Mouse (Mus musculus) CH12.LX (cell line): ENCODE measurements around the gene Cep63.

Experiments used
- CHD1 ChIP-seq: IDR thresholded peaks from 2 replicates; pipeline ENCODE4 v1.6.1; 2012; ENCODE audit warnings: low read depth, low read length, improper control_type of control experiment, inconsistent platforms
- CTCF ChIP-seq, 2 experiments: IDR thresholded peaks in 1 of 2; conservative IDR thresholded peaks in 1 of 2; 2 replicates each; pipeline ENCODE4 v1.5.1; 2011 to 2012; ENCODE audit warnings: low read depth in 2 of 2, low read length in 2 of 2, improper control_type of control experiment in 1 of 2, inconsistent platforms in 1 of 2, mild to moderate bottlenecking in 1 of 2, moderate library complexity in 1 of 2
- MAFK ChIP-seq: IDR thresholded peaks from 2 replicates; pipeline ENCODE4 v1.6.1; 2011; ENCODE audit warnings: low read length, improper control_type of control experiment; ENCODE audit not compliant: insufficient replicate concordance
- MXI1 ChIP-seq: IDR thresholded peaks from 2 replicates; pipeline ENCODE4 v1.6.1; 2011; ENCODE audit warnings: mild to moderate bottlenecking, low read depth, low read length, improper control_type of control experiment
- POLR2A ChIP-seq: IDR thresholded peaks from 2 replicates; pipeline ENCODE4 v1.6.1; 2011; ENCODE audit warnings: low read depth, mild to moderate bottlenecking, improper control_type of control experiment, low read length
- POLR2AphosphoS2 ChIP-seq: IDR thresholded peaks from 2 replicates; pipeline ENCODE4 v1.6.1; 2011; ENCODE audit warnings: low read depth, low read length, improper control_type of control experiment
- SIN3A ChIP-seq: IDR thresholded peaks from 2 replicates; pipeline ENCODE4 v1.6.1; 2012; ENCODE audit warnings: low read length, improper control_type of control experiment, inconsistent platforms
- ZC3H11A ChIP-seq: IDR thresholded peaks from 2 replicates; pipeline ENCODE4 v1.6.1; 2012; ENCODE audit warnings: low read depth, mild to moderate bottlenecking, inconsistent platforms, low read length, improper control_type of control experiment

DNA sequence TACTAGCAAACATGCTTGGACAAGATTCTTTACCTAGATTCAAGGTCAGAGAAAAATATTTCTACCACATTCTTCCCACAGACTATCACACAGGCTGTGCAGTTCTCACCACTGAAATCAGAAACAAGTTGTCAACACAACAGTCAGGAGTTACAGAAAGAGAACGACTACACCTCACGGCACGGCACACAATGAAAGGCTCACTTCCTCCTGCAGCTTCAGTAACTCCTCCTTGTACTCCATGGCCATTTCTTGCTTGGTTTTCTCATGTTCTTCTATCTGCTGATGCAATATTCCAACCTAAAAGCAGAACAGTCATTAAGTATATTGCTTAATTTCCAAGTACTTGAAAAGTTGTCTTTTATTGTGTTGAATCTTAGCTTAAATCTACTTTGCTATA lies 11.3 kb downstream of the Cep63 start:
- TF ChIP-seq CTCF (conservative IDR thresholded peaks at IDR 0.05 in 1 of 2, IDR thresholded peaks at IDR 0.05 in 1 of 2; ENCODE audit: low read depth in 2 of 2, low read length in 2 of 2) (no peak), ZC3H11A (no peak), SIN3A (no peak), POLR2AphosphoS2 (no peak), CHD1 (no peak), MAFK (no peak), MXI1 (no peak), POLR2A (no peak)
